Mouse (Mus musculus) kidney, embryonic 15.5 days (tissue): Measurements from ENCODE around the gene Gck. TPM values are rescaled to one million over a fixed set of nuclear protein-coding genes. Genes with fewer than 3 reads are reported as not detected.

ENCODE experiments used
- ATAC-seq: fragments of 200-750 bp; cut with Nextera tagmentation; replicated peaks from 2 replicates; pipeline ENCODE4 v1.8.0; 2017; ENCODE audit warnings: moderate TSS enrichment; ENCODE audit not compliant: low FRiP score
- H3K27ac ChIP-seq: fragments of 300-500 bp; sonication (generic); 2 replicates; pipeline ENCODE4 v1.5.1; 2015; ENCODE audit warnings: mild to moderate bottlenecking, inconsistent platforms
- H3K27me3 ChIP-seq: fragments of 300-500 bp; sonication (generic); 2 replicates; pipeline ENCODE4 v1.6.1; 2015; ENCODE audit warnings: inconsistent platforms
- H3K36me3 ChIP-seq: fragments of 300-500 bp; sonication (generic); 2 replicates; pipeline ENCODE4 v1.6.1; 2015; ENCODE audit warnings: inconsistent platforms
- H3K4me1 ChIP-seq: fragments of 300-500 bp; sonication (generic); 2 replicates; pipeline ENCODE4 v1.6.1; 2015; ENCODE audit warnings: inconsistent platforms
- H3K4me2 ChIP-seq: fragments of 300-500 bp; sonication (generic); 2 replicates; pipeline ENCODE4 v1.6.1; 2015; ENCODE audit warnings: moderate library complexity, mild to moderate bottlenecking, inconsistent platforms
- H3K4me3 ChIP-seq: fragments of 300-500 bp; sonication (generic); replicated peaks from 2 replicates; pipeline ENCODE4 v1.5.1; 2015; ENCODE audit warnings: mild to moderate bottlenecking, inconsistent platforms
- H3K9ac ChIP-seq: fragments of 300-500 bp; sonication (generic); 2 replicates; pipeline ENCODE4 v1.6.1; 2015; ENCODE audit warnings: mild to moderate bottlenecking, inconsistent platforms
- H3K9me3 ChIP-seq: fragments of 300-500 bp; sonication (generic); replicated peaks from 2 replicates; pipeline ENCODE4 v1.6.1; 2016; ENCODE audit warnings: inconsistent platforms
- WGBS: fragments of 180-500 bp; shearing (Covaris S2); methylation state at CpG from one replicate; pipeline ENCODE4 v1.1.7; 2015; ENCODE audit warnings: mixed read lengths; 5-methylcytosine and 5-hydroxymethylcytosine counted together
- polyA plus RNA-seq: library from polyadenylated mRNA; unstranded; fragments of >200 nt; fragmentation: Nextera tagmentation; extraction: Ambion mirVana; gene quantifications from 2 replicates; pipeline ENCODE4 v1.2.1, GENCODE M21; 2015

Gck gene
- polyA plus RNA-seq, 1 experiment from 2014 or later: 2.0 TPM

GRCm38 (mm10) chr11:5979088-5979487 lies 29.2 kb upstream of the Gck start:
- no peaks in the 10 kb centered on the region for H3K36me3 ChIP-seq
- no peak for ATAC-seq
- H3K9me3 ChIP-seq: no peaks in the 10 kb centered on the region
- H3K4me2 ChIP-seq: no peak overlapping the region
- 73% methylated on average over 7 of the region's 7 CpGs for WGBS
- no peak overlapping the region for H3K27ac ChIP-seq
- H3K27me3 ChIP-seq: no peaks in the 10 kb centered on the region
- H3K9ac ChIP-seq: no peak overlapping the region
- H3K4me1 ChIP-seq: peaks cover 10% of the 10 kb centered on the region
- no peak overlapping the region for H3K4me3 ChIP-seq

- 13% methylated on average over 9 of the region's 9 CpGs for WGBS
- no peak overlapping the region for H3K9ac ChIP-seq
- ATAC-seq: peak; percentile 74
- peak overlapping the region; percentile 33; the same call in 1 of the 2 replicates for H3K27ac ChIP-seq
- no peak overlapping the region for H3K4me3 ChIP-seq
- 0 out of 2 replicates have a peak overlapping the region, but pooled peaks have one; percentile 14 for H3K4me2 ChIP-seq
- H3K4me1 ChIP-seq: peaks cover 35% of the 10 kb centered on the region
- H3K9me3 ChIP-seq: no peaks in the 10 kb centered on the region
- H3K27me3 ChIP-seq: no peaks in the 10 kb centered on the region
- peaks cover 7% of the 10 kb centered on the region; the same call in 1 of the 2 replicates for H3K36me3 ChIP-seq
Measured at GRCm38 (mm10) chr11:5976106-5976505, 26.2 kb upstream of the Gck start.

GRCm38 (mm10) chr11:5975068-5975467 lies 25.2 kb upstream of the Gck start:
- H3K27me3 ChIP-seq: no peaks in the 10 kb centered on the region
- H3K4me2 ChIP-seq: no peak overlapping the region
- H3K36me3 ChIP-seq: peaks cover 8% of the 10 kb centered on the region
- no peak overlapping the region for H3K9ac ChIP-seq
- H3K9me3 ChIP-seq: no peaks in the 10 kb centered on the region
- H3K4me3 ChIP-seq: no peak overlapping the region
- no peak overlapping the region for H3K27ac ChIP-seq
- peaks cover 36% of the 10 kb centered on the region for H3K4me1 ChIP-seq
- WGBS: 71% methylated on average over 2 of the region's 2 CpGs
- no peak for ATAC-seq

GRCm38 (mm10) chr11:5974053-5974452 lies 24.2 kb upstream of the Gck start:
- Histone ChIP-seq H3K27me3 (no peaks in the 10 kb centered on the region), H3K9ac (no peak overlapping the region), H3K9me3 (no peaks in the 10 kb centered on the region), H3K4me2 (no peak overlapping the region), H3K27ac (no peak overlapping the region), H3K4me3 (no peak overlapping the region), H3K4me1 (peaks cover 36% of the 10 kb centered on the region), H3K36me3 (peaks cover 18% of the 10 kb centered on the region)
- 81% methylated on average over 6 of the region's 6 CpGs for WGBS
- ATAC-seq: no peak

GRCm38 (mm10) chr11:5973151-5973550 lies 23.3 kb upstream of the Gck start:
- Histone ChIP-seq H3K4me2 (no peak overlapping the region), H3K4me3 (no peak overlapping the region), H3K4me1 (peaks cover 38% of the 10 kb centered on the region), H3K27ac (no peak overlapping the region), H3K27me3 (no peaks in the 10 kb centered on the region), H3K36me3 (peaks cover 27% of the 10 kb centered on the region), H3K9ac (no peak overlapping the region), H3K9me3 (no peaks in the 10 kb centered on the region)
- 36% methylated on average over 7 of the region's 7 CpGs for WGBS
- ATAC-seq: no peak

- no peaks in the 10 kb centered on the region for H3K27me3 ChIP-seq
- H3K4me2 ChIP-seq: no peak overlapping the region
- no peak for ATAC-seq
- no peaks in the 10 kb centered on the region for H3K9me3 ChIP-seq
- H3K4me1 ChIP-seq: peaks cover 38% of the 10 kb centered on the region
- peaks cover 46% of the 10 kb centered on the region for H3K36me3 ChIP-seq
- H3K27ac ChIP-seq: no peak overlapping the region
- 46% methylated on average over 7 of the region's 7 CpGs for WGBS
- no peak overlapping the region for H3K4me3 ChIP-seq
- no peak overlapping the region for H3K9ac ChIP-seq
Measured at GRCm38 (mm10) chr11:5971202-5971601, 21.3 kb upstream of the Gck start.

- 25% methylated on average over 6 of the region's 6 CpGs for WGBS
- peak overlapping the region; percentile 66 for H3K27ac ChIP-seq
- H3K9ac ChIP-seq: no peak overlapping the region
- no peaks in the 10 kb centered on the region for H3K27me3 ChIP-seq
- H3K4me3 ChIP-seq: no peak overlapping the region
- peak; percentile 57 for ATAC-seq
- no peak overlapping the region for H3K4me2 ChIP-seq
- peaks cover 75% of the 10 kb centered on the region for H3K36me3 ChIP-seq
- no peaks in the 10 kb centered on the region for H3K9me3 ChIP-seq
- H3K4me1 ChIP-seq: peaks cover 30% of the 10 kb centered on the region
Measured at GRCm38 (mm10) chr11:5968223-5968622, 18.3 kb upstream of the Gck start.

GRCm38 (mm10) chr11:5966751-5967150 lies 16.9 kb upstream of the Gck start:
- Histone ChIP-seq H3K9me3 (no peaks in the 10 kb centered on the region), H3K27me3 (no peaks in the 10 kb centered on the region), H3K4me1 (peaks cover 15% of the 10 kb centered on the region; the same call in 1 of the 2 replicates), H3K9ac (no peak overlapping the region), H3K4me3 (no peak overlapping the region), H3K4me2 (no peak overlapping the region), H3K36me3 (peaks cover 86% of the 10 kb centered on the region), H3K27ac (no peak overlapping the region)
- WGBS: 88% methylated on average over 3 of the region's 3 CpGs
- ATAC-seq: no peak

GRCm38 (mm10) chr11:5965865-5966264 lies 16.0 kb upstream of the Gck start:
- H3K9me3 ChIP-seq: no peaks in the 10 kb centered on the region
- H3K36me3 ChIP-seq: peaks cover 92% of the 10 kb centered on the region
- WGBS: 85% methylated on average over 11 of the region's 11 CpGs
- no peak for ATAC-seq
- H3K4me3 ChIP-seq: no peak overlapping the region
- no peaks in the 10 kb centered on the region for H3K27me3 ChIP-seq
- H3K4me1 ChIP-seq: peaks cover 8% of the 10 kb centered on the region; the same call in 1 of the 2 replicates
- no peak overlapping the region for H3K27ac ChIP-seq
- no peak overlapping the region for H3K9ac ChIP-seq
- no peak overlapping the region for H3K4me2 ChIP-seq

GRCm38 (mm10) chr11:5960051-5960450 lies 10.2 kb upstream of the Gck start:
- no peak for ATAC-seq
- H3K36me3 ChIP-seq: peaks cover 60% of the 10 kb centered on the region
- no peaks in the 10 kb centered on the region for H3K9me3 ChIP-seq
- peaks cover 17% of the 10 kb centered on the region for H3K4me1 ChIP-seq
- no peaks in the 10 kb centered on the region for H3K27me3 ChIP-seq
- no peak overlapping the region for H3K4me2 ChIP-seq
- H3K4me3 ChIP-seq: no peak overlapping the region
- H3K9ac ChIP-seq: no peak overlapping the region
- WGBS: 73% methylated on average over 2 of the region's 2 CpGs
- H3K27ac ChIP-seq: no peak overlapping the region

GRCm38 (mm10) chr11:5955546-5956276 lies 5.8 kb upstream of the Gck start, which contains the start of gene Ykt6:
TSS of gene Ykt6 (plus strand) at chr11:5955693.
- Histone ChIP-seq H3K4me3 (peak within 1 kb of the TSS; percentile 83), H3K4me2 (peak within 1 kb of the TSS; percentile 80), H3K27ac (peak within 1 kb of the TSS; percentile 96), H3K4me1 (peaks cover 32% of the 10 kb centered on the region), H3K9me3 (no peaks in the 10 kb centered on the region), H3K9ac (peak within 1 kb of the TSS; percentile 86), H3K27me3 (no peaks in the 10 kb centered on the region), H3K36me3 (peaks cover 17% of the 10 kb centered on the region)
- under 1% methylated on average over 70 of the region's 71 CpGs for WGBS
- ATAC-seq: peak; percentile 97

GRCm38 (mm10) chr11:5954965-5955504 lies 5.2 kb upstream of the Gck start:
- peak; percentile 66 for ATAC-seq
- H3K27ac ChIP-seq: peak overlapping the region; percentile 96
- peaks cover 11% of the 10 kb centered on the region for H3K36me3 ChIP-seq
- no peaks in the 10 kb centered on the region for H3K9me3 ChIP-seq
- no peaks in the 10 kb centered on the region for H3K27me3 ChIP-seq
- 3% methylated on average over 7 of the region's 7 CpGs for WGBS
- H3K9ac ChIP-seq: peak overlapping the region; percentile 86
- H3K4me1 ChIP-seq: peaks cover 34% of the 10 kb centered on the region
- H3K4me2 ChIP-seq: peak overlapping the region; percentile 80
- peak overlapping the region; percentile 83 for H3K4me3 ChIP-seq
